Mouse (Mus musculus) kidney, adult 9 months (tissue): Measurements from ENCODE around the gene Olig1.

Source experiments
- DNase-seq: peaks from one replicate; pipeline ENCODE4 v3.0.0; 2022

Olig1 gene

DNA sequence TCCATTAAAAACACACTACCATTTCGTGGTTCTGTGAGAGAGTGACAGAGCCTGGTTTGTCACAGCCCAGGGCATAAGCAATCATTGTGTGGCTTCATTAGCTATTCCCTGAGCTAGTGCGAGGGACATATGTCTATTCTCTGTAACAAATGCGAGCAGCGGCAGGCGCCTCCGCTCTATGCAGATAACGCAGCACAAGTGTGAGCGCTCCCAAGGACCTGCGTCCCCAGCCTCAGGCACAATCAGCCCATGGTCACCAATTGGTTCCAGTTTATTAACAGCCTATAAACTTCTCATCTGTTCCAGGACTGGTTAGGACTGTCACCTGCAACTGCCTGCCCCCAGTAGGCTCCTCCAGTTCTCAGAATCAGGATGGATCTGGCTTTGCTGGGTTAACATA lies 23.3 kb upstream of the Olig1 start:
- DNase-seq: no peak

GRCm38 (mm10) chr16:91255419-91256164 lies 14.0 kb upstream of the Olig1 start:
- DNase-seq: peak; percentile 32

DNA sequence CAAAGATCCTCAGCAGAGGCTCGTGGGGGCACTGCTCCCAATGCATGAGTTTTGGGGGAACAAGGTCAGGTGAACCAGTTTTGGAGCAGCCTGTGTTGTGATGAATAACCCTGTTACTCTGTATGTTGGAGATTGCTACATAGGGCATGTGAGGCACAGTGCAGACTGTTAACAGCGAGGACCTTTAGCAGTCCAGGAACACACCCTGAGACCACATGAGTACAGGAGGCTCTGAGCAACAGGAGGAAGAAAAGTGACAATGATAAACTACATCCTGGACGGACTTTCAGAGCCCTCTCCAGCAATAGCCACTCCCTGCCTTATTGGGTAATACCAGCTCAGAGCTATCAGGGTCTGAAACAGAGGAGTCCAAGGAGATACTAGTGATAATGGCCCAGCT lies 10.6 kb upstream of the Olig1 start:
- DNase-seq: no peak

- DNase-seq: no peak
These were observed 8.7 kb upstream of the Olig1 start for GRCm38 (mm10) chr16:91260861-91261260.

GRCm38 (mm10) chr16:91262467-91263220 lies 6.9 kb upstream of the Olig1 start:
- no peak for DNase-seq

DNA sequence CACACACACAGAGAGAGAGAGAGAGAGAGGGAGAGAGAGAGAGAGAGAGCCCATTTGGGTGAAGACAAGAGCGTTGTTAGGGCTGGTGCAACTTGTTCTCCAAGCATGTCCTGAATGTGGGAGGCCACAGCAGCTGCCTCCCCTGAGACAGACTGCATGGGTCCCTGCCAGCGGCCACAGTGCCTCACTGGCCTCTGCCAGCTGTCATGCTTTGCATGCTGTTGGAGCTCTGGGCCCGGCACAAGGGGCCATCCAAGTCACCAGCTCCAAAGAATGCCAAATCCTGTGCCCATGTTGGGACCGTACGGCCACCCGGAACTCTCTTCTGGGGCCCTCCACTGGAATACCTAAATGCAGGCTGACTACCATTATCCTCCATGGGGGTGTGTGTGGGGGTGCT lies 3.6 kb upstream of the Olig1 start:
- DNase-seq: no peak

GRCm38 (mm10) chr16:91268724-91269452 lies 684 bp upstream of the Olig1 start:
- DNase-seq: no peak

- no peak for DNase-seq
These were observed 820 bp downstream of the Olig1 start for GRCm38 (mm10) chr16:91270212-91270971.

- no peak for DNase-seq
These were observed 1.5 kb downstream of the Olig1 start for GRCm38 (mm10) chr16:91270982-91271549.

GRCm38 (mm10) chr16:91271634-91272033 lies 2.1 kb downstream of the Olig1 start:
- DNase-seq: no peak

- no peak for DNase-seq
These were observed 10.9 kb downstream of the Olig1 start for GRCm38 (mm10) chr16:91280516-91280915.

DNA sequence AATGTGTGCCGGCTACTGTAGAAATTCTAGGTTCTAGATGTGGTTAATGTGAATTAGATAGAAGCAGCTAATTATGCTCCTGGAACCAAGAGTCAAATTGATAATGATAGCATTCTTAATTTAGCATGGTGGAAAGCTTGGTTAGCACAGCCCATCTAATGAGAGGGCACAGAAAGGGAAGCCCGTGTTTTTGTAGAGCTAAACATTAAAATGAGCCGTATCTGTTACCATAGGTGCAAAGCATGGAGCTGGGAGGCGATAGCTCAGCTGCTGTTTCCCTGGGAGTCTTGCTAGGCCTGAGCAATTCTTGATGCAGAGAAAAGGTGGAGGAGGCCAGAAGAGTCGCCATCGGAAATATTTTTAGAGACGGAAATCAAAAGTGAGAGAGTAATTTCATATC lies 22.5 kb downstream of the Olig1 start:
- DNase-seq: no peak

DNA sequence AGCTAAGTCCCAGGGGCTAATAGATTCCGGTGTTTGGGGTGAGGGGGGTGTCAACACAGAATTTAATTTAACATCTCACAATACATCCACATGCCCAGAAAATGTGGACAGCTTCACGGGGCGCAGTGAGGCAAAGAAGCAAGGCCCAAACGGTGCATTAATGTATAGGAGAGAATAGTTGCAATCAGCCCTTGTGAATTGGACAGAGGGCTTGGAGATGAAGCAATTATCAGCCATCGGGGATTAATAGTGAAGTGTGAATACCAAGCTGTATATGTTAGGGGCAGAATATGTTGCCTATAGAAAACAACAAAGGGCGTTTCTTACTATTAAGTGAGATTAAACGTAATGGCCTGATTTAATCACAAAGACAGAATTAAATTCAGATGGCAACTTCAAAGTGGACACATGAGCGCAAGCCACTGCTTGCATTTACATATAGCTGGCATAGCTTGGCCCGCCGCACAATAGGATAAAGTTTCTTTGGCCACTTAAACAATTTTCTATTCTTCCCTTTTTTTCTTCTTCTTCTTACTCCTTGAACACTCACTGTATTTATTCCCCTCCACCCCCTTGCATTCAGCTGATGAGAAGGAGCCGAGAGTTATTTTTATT lies 23.3 kb downstream of the Olig1 start:
- DNase-seq: no peak

GRCm38 (mm10) chr16:91297726-91298125 lies 28.2 kb downstream of the Olig1 start:
- DNase-seq: no peak

DNA sequence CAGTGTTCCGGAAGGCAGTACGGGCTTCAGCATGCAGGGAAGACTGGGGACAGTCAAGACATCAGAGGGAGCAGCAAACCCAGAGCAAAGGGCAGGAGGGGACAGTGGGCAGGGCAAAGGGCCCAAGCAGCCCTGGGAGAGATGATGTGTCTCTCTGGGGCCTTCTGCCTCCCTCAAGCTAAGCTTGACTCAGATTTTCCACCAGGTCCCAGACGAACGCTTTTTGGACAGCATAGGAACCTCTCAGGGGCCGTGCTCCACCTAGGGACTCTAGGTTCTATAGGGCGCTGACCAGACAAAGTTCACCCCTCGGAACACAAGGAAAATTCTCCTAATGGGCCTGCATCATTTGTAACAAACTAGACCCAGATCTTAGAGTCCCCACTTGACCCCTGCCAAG lies 29.8 kb downstream of the Olig1 start:
- DNase-seq: no peak

DNA sequence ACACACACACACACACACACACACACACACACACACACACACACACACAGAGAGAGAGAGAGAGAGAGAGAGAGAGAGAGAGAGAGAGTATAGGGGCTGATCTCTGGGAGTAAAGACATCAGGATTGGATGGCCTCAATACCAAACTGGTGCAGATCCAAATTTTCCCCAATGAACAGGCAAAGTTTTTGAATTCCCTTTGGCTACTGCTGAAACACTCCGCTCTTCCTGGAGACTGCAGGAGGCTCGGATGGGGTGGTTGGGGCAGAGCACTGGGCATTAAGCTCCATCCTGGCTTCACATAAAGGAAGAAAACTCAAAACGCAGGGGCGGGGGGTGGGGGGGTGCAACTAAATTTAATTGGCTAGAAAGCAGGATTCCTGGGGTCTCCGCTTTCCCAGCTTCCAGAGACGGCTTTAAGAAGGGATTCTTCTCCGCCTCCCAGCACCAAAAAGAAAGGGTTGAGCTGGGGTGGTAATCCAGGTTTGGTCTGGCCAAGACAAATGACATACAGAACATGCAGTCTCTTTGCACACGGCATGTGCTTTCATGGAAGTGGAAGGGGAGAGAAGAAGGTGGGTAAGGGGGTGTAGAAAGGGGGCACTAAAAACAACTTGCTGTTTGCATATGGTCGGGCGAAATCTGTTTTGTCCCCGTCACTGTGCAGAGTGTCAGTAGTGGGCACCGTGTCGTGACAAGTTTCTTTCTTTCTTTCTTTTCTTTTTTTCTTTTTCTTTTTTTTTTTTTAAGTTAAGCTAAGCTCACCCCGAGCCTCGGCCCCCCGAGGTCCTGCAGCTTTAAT lies 31.3 kb downstream of the Olig1 start:
- DNase-seq: no peak

GRCm38 (mm10) chr16:91301454-91301853 lies 31.9 kb downstream of the Olig1 start:
- no peak for DNase-seq

DNA sequence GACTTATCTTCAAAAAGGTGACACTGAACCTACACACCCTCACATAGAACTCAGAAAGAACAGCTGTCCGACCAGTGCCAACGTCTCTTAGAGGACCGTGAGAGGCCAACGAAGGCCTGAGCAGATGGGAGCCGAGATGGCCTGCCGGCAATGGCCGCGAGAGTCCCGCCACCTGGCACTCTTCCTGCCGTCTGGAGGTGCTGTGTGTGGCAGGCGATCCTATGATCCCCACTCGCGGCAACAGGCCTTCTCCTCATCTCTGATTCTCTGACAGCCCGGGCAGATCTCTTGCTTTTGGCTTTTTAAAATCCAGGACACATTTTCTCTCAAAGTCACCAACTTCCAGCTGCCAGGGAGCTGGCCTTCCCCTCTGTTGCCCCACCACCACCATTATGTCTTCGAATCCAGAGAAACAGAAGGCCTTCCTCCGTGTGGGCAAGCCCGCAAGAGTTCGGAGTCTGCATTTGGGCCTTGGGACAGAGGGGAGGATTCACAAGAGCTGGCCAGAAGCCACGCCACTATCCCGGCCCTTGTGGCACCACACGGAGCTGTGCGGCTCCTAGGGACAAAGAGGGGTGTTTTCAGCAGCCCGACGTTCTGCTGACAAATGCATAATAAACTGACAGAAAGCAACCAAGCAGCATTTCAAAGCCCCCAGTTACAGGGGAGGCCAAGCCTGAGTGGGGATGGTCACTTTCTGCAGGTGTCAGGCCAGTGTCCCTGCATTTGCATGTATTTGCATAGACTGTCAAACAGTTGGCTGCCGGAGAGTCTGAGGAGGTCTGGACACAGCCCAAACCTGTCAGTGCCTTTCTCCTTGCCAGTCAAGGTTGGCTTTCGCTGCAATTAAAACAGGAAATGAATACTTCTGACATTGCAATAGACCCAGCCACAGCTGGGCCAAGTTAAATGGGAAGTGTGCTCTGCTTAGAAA lies 34.5 kb downstream of the Olig1 start:
- peak; percentile 13 for DNase-seq

- no peak for DNase-seq
These were observed 36.0 kb downstream of the Olig1 start for GRCm38 (mm10) chr16:91305512-91306111.

GRCm38 (mm10) chr16:91309872-91310271 lies 40.3 kb downstream of the Olig1 start:
- DNase-seq: no peak
